Mouse (Mus musculus) heart, postnatal 10 days (tissue): ENCODE measurements around the gene Larp6. TPM values are rescaled to one million over a fixed set of nuclear protein-coding genes. Genes with fewer than 3 reads are reported as not detected.

ENCODE experiments used
- DNase-seq, 2 experiments: peaks; one replicate each; pipeline ENCODE4 v3.0.0; 2021
- intact Hi-C: fragments of 180-260 bp; cut with DNase I; formaldehyde crosslinking; loops from one replicate; pipeline ENCODE4 v1.15.1; 2025
- total RNA-seq, 2 experiments: library from RNA; stranded (reverse); gene quantifications; 2 replicates each; pipeline ENCODE4 v1.2.3; 2021

The Larp6 gene
- 1 to 10 TPM; 1.3 to 1.5 TPM for total RNA-seq

DNA sequence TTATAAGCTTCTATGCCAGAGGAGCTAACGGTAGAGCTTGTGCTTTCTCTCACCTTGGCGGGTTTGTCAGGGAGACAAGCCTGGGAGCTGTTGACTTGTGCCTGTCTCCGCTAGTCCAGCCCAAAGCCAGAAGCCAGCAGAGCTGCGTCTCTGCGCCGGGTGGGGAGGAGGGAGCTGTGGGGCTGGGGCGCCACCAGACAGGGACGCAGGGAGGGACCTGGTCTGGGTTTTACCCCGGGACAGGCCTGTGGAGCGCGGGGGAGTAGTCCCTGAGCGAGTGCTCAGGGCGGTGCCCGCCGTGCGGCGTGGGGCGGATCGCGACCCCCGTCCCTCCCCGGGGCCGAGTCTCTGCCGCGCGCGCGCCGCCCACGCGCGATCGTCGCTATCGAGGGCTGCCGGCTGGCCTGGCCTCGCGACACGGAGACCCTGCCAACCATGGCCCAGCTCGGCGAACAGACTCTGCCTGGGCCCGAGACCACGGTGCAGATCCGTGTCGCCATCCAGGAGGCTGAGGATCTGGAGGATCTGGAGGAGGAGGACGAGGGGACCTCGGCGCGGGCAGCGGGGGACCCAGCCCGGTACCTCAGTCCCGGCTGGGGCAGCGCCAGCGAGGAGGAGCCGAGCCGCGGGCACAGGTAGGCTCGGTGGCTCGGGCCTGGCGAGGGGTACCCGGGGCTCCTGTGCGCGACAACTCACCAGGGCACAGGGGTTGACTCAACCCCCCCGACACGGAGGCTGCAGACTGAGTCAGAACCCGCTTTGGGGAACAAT is at the start of gene Larp6:
Gene Larp6 (plus strand): TSS at position 219 of the 771 bp plus-strand sequence.
- peak; percentile 59 to 63 for DNase-seq
- intact Hi-C loops = no loop called here

DNA sequence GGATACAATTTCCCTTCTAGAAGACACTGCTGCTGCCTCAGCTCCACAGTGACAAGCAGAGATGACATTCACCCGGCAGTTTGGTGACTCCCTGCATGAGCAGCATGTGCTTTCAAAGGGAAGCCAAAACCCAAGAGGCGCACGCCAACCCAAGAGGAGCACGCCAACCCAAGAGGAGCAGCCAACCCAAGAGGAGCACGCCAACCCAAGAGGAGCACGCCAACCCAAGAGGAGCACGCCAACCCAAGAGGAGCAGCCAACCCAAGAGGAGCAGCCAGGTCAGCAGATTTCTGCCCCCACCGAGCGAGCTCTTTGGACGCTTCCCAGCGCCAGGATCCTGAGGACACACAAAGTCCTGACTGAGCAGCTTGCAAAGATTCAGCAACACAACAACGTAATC is 48.4 kb upstream of the Larp6 start:
- intact Hi-C loops = no loop called here
- DNase-seq = peak in 1 of 2 experiments; percentile 13

DNA sequence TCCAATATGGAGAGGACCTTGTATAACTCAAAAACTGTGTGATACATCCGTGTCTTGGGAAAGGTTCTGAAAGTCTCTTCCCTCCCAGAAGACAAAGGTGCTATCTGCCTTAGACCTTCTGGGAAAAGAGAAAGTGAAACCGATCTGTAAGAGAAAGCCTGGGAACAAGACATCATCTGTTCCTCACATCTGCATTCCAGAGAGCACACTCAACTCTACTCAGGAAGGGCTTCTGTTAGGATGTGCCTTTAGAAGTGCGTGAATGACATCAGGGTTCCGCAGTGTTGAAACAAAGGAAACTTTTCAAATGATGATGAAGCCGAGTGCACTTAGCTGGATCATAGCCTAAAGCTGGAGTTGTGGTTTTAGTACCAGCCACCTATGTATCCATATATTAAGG is 47.9 kb upstream of the Larp6 start:
- intact Hi-C loops = no loop called here
- peak in 1 of 2 experiments; percentile 13 for DNase-seq

DNA sequence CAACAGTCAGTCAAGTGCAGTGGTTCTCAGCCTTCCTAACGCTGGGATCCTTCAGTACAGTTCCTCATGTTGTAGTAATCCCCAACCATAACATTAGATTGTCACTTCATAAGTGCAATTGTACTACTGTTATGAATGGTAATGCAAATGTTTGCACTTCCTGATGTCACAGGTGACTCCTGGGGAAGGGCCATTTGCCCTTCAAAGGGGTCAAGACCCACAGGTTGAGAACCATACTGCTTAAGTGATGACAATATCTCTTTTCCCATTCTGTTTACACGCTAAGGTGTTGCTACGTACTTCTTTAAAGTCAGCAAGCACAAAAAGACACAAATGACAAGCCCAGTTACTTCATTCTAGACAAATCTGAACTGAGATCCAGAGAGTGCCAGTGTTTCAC is 47.3 kb upstream of the Larp6 start:
- intact Hi-C loops = no loop called here

DNA sequence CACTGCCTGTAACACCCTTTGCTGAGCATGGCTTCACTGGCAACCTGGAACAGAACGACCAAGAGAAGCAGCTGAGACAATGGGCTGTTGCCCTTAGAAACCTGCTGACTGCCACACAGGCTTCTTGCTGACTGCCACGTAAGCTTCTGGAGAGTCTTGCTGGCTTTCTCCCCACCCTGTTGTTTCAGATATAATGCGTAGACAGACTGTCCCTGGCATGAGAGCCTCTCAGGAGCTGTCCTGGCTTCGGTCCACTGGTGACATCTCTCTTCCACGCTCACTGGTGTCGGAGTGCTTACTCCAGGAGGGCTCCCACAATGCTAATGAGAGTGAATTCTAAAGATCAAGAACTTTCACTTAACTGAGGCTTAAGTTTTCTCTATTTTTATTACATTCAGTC is 43.9 kb upstream of the Larp6 start:
- intact Hi-C loops = no loop called here

More for the DNA sequence above, 47.3 kb upstream of the Larp6 start:
- no peak for DNase-seq

DNA sequence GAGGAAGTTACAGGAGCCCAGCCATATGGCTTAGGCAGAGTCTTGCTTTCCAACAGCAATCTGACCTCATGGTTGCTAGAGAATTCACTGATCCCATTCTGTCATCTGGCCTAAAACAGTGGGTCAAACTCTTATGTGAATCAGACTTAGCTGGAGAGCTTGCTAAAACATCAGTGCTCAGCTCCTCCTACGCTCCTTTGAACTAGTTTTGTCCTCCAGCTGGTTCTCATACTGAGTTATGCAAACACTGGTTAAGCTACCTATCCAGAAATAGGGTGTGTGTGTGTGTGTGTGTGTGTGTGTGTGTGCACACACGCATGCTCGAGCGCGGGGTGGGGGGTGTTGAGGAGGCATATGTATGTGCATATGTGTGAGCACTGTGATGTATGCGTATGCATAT is 40.2 kb upstream of the Larp6 start:
- DNase-seq = no peak
- intact Hi-C loops = no loop called here

More for the DNA sequence above, 43.9 kb upstream of the Larp6 start:
- DNase-seq = no peak

DNA sequence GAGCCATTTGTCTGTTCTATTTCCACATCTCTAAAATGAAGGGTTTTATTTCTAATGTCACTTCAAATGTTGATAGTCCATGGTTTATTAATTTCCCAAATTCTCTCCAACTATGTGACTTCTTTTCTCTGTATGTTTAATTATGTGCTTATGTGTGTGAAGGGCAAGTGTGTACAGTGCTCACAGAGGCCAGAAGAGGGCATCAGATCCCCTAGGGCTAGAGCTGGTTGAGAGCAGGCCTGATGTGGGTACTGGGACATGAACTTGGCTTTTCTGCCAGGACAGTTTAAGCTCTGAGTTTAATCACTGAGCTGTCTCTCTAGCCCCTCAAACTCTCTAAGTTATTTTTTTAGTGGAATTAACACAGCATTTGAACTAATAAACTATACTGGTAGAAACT is 38.0 kb upstream of the Larp6 start:
- DNase-seq = no peak
- intact Hi-C loops = loop anchor here (5.0 kb wide), 1 partner anchor 77 kb away; no protein-coding TSS in a partner anchor

DNA sequence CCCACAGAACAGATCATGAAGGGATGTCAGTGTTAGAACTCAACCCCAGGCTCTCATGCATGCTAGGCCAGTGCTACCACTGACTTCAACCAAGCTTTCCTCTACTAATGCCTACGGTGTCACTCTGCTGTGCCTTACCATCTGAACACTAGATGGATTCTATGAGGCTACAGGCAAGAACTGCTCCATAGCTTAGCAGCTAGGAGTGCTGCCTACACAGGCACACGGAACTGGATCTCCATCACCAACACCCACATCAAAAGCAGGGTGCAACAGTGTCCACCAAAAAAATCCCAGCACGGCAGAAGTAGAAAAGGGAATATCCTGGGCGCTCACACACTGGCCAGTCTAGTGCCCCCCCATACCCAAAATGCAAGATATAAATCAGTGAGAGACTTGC is 36.4 kb upstream of the Larp6 start:
- DNase-seq = no peak
- intact Hi-C loops = loop anchor here (5.0 kb wide), 1 partner anchor 79 kb away; no protein-coding TSS in a partner anchor

DNA sequence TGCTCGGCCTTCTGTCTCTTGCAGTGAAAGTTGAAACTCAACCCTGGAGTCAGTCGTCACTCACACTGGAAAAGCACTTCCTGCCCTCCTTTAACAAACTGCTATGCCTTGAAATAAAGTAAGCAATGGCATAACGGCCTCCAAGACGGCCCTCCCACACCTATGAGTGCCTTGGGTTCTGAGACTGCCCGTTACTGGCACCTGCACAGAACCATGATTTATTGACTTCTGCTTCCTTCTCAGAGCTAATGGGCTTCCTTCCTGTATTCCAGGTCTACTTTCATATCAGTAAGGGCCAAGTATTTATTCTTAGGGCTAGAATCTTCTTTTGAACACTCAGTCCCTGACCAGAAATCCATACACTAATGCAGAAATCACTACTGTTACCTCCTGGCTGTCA is 33.9 kb upstream of the Larp6 start:
- no peak for DNase-seq
- intact Hi-C loops = loop anchor here (5.0 kb wide), 1 partner anchor 82 kb away; no protein-coding TSS in a partner anchor

DNA sequence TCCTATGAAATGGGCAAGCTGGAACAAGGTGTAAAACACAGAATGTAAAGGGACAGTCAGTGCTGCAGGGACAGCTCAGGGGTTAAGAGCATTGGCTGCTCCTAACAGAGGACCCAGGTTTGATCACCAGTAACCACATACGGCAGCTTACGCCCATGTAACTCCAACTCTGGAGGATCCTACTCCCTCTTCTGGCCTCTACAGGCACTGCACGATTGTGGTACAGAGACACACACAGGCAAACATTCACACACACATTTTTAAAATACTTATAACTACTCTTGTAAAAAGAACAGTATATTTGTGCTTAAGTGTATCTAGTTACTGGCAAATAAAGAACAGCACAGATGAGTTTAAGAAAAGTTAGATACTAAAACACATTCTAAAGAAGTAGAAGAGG is 31.8 kb upstream of the Larp6 start:
- intact Hi-C loops = no loop called here
- no peak for DNase-seq

DNA sequence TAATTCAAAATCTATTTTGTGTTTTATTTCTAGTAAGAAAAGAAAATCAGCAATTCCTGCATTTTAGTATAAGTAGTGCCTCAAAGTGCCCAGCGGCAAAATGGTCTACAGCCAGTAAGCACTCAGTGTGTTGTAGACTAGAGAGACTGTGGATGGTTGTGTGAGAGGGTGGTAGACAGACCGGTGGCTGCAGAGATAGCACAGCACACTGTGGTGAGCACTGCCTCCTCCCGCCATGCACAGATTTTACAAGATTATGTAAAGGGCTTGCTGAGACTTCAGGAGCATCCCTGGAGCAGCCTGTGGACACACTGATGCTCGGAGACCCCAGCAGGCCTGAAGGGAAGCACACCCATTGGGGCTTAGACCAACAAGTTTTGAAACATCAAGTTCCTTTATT is 30.0 kb upstream of the Larp6 start:
- intact Hi-C loops = no loop called here
- DNase-seq = no peak

DNA sequence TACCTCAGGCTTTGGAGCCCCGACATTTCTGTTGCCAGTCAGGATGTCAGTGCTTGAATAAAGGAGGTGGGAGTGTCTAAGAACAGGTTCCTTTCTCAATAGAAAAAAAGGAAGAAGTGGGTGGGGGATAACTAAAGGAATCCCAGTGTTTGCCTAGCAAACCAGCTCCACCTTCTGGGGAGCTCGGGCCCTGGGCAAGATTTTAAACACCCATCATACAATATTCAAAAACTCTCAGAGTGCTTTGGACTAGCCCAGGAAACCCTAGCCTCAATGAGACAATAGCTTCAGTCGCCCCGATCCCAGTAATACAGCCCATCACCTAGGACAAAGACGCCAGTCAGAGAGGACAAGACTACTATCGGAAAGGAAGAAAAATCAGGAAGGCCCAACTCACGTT is 25.4 kb upstream of the Larp6 start:
- intact Hi-C loops = loop anchor here (2.0 to 5.0 kb wide), 2 partner anchors 165 to 443 kb away; partner anchors contain the start of gene Thsd4
- DNase-seq = no peak

DNA sequence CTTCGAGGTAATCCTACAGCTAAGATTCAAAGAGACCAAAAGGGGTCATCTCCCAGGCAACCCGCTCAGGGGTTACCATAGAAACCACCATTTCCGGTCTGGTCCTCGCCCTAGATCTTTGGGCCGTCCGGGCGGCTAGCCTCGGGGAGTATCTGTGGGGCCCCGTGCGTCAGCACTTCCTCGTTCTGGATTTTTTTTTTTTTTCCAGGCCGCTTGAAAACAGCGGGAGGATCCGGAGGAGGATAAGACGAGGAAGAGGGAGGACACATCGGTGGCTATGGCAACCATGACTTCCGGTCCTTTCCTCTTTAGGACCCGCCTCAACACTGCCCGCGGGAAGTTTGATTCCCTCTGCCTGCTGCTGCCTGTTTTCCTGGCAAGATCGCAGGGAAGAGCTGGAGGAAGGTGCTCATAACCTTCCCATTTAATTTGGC is 24.9 kb upstream of the Larp6 start, which contains the start of gene Lrrc49:
Gene Lrrc49 (minus strand): TSS at position 268 of the 434 bp plus-strand sequence.
- peak; percentile 93 to 96 for DNase-seq
- intact Hi-C loops = loop anchor here (2.0 to 5.0 kb wide), 2 partner anchors 166 to 443 kb away; partner anchors contain the start of gene Thsd4

DNA sequence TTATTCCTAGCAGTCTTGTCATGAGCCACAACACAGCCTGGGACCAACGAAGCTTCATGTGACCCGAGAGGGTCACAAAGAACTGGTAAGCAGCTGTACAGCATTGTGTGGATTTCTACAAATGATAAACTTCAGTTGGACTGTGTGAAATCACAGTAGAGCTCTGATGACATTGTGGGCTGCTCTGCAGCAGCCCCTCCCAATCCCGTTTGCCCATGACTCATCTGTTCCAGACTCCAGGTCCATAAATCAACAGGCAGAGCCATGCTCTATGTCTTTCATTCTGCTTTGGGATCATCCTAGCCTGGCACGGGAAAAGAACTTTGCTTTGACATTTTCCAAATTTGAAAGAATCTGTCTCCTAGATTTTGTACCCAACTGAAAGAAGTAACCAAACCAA is 20.2 kb upstream of the Larp6 start:
- no peak for DNase-seq

DNA sequence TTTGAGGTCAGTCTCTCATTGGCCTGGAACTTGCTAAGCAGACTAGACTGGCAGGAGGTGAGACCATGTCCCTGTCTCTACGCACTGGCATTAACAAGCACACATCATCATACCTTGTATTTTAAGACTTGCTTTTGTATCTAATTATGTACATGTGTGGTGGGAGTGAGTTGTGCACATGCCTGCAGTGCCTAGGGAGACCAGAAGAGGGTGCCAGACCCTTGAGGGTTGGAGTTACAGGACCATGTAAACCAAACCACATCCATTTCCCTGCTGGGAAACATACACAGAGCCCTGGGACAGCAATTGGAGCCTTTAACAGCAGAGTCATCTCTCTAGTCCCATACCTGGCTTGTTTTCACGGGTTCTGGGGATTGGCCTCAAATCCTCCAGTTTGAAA is 18.8 kb upstream of the Larp6 start:
- intact Hi-C loops = no loop called here
- peak in 1 of 2 experiments; percentile 35 for DNase-seq

More for the DNA sequence above, 20.2 kb upstream of the Larp6 start:
- intact Hi-C loops = no loop called here

DNA sequence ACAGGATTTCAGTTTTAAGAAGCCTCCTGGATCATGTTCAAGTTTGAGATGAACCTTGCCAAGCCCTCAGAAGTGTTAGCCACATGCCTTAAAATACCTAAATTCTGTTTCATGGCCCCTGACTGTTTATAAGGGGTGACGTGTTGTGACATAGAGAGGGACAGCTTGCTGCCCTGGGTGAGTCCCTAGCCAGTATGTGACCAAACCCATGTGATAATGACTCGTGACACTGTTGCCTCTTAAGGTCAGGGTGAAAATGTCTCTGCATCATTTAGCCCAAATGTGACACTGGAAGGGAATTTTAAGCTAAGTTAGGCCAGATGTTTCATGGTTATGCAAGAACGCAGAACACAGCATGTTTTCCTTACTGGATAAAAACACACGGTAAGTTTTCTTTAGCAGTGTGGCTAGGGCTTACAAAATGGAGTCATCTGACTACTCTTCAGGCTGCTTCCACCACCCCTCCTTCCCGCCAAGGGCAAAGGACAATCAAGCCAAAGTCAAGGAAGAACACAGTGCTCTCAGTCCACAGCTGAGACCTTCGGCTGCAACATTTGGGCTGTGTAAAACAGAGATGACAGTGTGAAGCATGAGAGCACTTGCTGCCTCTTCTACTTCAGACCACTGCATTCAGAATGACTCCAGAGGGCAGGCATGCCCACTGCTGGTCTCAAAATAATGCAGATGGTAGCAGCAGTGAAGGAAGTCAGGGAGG is 16.4 kb upstream of the Larp6 start:
- intact Hi-C loops = no loop called here
- peak; percentile 23 to 25 for DNase-seq

DNA sequence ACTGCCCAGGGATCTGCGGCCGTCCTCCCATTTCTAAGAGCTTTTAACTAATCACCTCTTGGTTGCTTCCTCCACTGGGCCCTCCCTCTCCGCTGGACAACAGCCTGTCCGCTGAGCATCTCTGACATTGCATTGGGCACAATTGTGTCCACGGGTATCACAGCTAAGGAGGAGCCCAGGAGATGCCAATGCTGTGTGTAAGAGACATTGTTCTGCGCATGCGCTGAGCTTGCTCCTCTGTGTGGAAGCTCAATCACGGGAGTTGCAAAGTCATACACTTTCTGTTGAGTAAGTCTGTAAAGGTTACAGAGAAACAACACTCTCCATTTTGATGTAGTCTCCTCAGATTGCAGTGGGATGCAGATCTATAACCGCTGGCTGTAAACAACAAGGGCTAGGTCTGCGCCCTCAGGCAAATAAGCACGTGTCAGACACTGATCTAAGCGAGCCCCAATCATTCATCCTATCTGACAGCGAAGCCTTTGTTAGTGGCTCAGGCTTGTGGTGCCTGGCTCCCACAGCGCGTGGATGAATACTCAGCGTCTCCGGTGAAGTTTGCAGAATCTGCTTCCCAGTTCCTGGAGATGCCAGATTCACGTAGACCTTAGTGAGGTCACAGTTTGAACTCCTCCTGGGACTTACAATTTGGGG is 13.1 kb upstream of the Larp6 start:
- no peak for DNase-seq
- intact Hi-C loops = no loop called here

DNA sequence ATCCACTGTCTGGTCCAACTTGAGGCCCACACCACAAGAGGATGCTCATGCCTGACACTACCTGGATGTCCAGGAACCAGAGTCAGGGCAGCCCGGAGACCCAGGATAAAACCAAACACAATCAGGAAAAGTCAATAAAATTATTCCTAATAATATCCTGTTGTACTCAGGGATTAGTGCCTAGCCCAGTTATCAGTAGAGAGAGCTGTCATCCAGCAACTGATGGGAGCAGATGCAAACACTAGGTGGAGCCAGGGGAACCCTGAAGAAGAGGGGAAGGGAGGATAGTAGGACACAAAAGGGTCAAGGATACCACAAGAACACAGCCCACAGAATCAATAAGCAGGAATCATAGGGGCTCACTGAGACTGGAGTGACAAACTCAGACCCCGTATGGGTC is 5.2 kb upstream of the Larp6 start:
- intact Hi-C loops = no loop called here

DNA sequence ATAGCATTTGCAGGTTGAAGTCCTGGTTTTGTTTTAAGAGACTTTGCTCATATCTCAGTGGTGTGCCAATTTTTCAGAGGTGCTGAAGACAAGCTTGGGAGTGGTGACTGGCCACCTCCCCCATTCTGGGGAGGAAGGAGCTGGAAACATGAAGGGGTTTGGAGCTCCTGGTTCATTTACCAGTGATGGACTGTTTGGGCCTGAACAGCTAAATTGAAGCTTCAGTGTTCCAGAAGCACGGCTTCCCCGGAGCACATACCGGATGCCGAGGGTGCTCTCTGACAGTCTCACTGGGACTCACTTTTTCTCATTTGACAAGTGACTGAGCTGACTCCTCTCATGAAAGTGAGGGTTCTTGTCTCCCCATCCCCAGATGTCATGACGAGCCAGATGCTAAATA is 4.2 kb upstream of the Larp6 start:
- intact Hi-C loops = no loop called here
- DNase-seq = no peak

More for the DNA sequence above, 5.2 kb upstream of the Larp6 start:
- no peak for DNase-seq

DNA sequence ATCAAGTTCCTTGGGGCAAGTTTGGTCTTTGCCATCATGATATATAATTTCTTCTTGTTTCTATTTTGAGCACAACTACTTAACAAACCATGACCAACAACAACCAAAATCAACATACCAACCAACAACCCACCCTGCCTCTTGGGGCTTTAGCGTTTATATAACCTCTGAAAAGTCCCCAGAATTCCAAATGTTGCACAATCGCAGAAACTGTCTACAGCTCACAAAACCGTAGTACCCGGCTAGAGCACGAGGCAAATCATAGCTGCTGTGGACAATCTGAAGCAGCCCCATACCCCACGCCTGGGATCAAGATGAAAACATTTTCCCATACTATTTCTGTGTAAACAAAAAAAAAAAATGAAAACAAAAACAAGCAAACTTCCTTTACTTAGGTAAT is 3.1 kb upstream of the Larp6 start:
- DNase-seq = no peak
- intact Hi-C loops = no loop called here

DNA sequence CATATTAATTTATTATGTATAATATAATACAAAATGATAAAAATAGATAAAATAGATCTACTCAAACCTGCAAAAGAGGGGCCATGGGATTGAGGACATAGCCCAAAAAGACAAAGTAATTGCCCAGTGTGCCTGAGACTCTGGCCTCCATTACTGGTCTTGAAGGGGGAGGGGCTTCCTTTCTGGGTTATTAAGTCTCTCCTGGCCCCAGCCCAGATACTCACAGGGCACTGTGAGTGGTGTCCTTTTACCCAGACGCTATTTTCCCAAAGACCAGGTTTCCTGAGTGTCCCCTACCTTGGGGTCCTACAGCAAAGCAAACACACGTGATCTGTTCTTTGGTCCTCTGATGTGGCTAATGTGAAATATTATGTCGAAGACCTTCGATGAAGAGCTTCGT is 778 bp upstream of the Larp6 start:
- DNase-seq = no peak
- intact Hi-C loops = no loop called here
